Mouse (Mus musculus) intestine, embryonic 15.5 days (tissue): Measurements from ENCODE around the gene Fcer1a. TPM values are rescaled to one million over a fixed set of nuclear protein-coding genes. Genes with fewer than 3 reads are reported as not detected.
"Not testable (repeated sequence)": the region's sequence is repeated elsewhere in the genome, so short reads cannot be mapped to it uniquely, and the experiment has no call there.

Source experiments
- ATAC-seq: fragments of 200-750 bp; cut with Nextera tagmentation; 2 replicates; pipeline ENCODE4 v1.8.0; 2017; ENCODE audit warnings: moderate TSS enrichment, moderate library complexity
- H3K27ac ChIP-seq: fragments of 300-500 bp; sonication (generic); 2 replicates; pipeline ENCODE4 v1.5.1; 2015; ENCODE audit warnings: mild to moderate bottlenecking, inconsistent platforms
- H3K27me3 ChIP-seq: fragments of 300-500 bp; sonication (generic); replicated peaks from 2 replicates; pipeline ENCODE4 v1.6.1; 2015; ENCODE audit warnings: inconsistent platforms
- H3K36me3 ChIP-seq: fragments of 300-500 bp; sonication (generic); 2 replicates; pipeline ENCODE4 v1.6.1; 2015; ENCODE audit warnings: inconsistent platforms
- H3K4me1 ChIP-seq: fragments of 300-500 bp; sonication (generic); replicated peaks from 2 replicates; pipeline ENCODE4 v1.6.1; 2015; ENCODE audit warnings: inconsistent platforms
- H3K4me2 ChIP-seq: fragments of 300-500 bp; sonication (generic); replicated peaks from 2 replicates; pipeline ENCODE4 v1.6.1; 2015; ENCODE audit warnings: mild to moderate bottlenecking, inconsistent platforms
- H3K4me3 ChIP-seq: fragments of 300-500 bp; sonication (generic); replicated peaks from 2 replicates; pipeline ENCODE4 v1.5.1; 2015; ENCODE audit warnings: inconsistent platforms
- H3K9ac ChIP-seq: fragments of 300-500 bp; sonication (generic); 2 replicates; pipeline ENCODE4 v1.6.1; 2015; ENCODE audit warnings: inconsistent platforms
- H3K9me3 ChIP-seq: fragments of 300-500 bp; sonication (generic); 2 replicates; pipeline ENCODE4 v1.6.1; 2016; ENCODE audit warnings: inconsistent platforms
- WGBS: fragments of 180-500 bp; shearing (Covaris S2); methylation state at CpG from one replicate; pipeline ENCODE4 v1.1.7; 2015; 5-methylcytosine and 5-hydroxymethylcytosine counted together
- polyA plus RNA-seq: library from polyadenylated mRNA; unstranded; fragments of >200 nt; fragmentation: Nextera tagmentation; extraction: Ambion mirVana; gene quantifications from 2 replicates; pipeline ENCODE4 v1.2.1, GENCODE M21; 2015

The Fcer1a gene
- 0.23 TPM in 1 of 2 replicates, not detected in the other for polyA plus RNA-seq

- Histone ChIP-seq H3K4me2 (no peak within 1 kb of the TSS), H3K9ac (no peak within 1 kb of the TSS), H3K27me3 (no peaks in the 10 kb centered on the region), H3K9me3 (no peaks in the 10 kb centered on the region), H3K4me1 (no peaks in the 10 kb centered on the region), H3K4me3 (no peak within 1 kb of the TSS), H3K27ac (no peak within 1 kb of the TSS), H3K36me3 (no peaks in the 10 kb centered on the region)
- ATAC-seq: no peak
- WGBS: 73% methylated on average over 2 of the region's 2 CpGs
These were observed at the start of gene Fcer1a for GRCm38 (mm10) chr1:173227081-173227480. Fcer1a (minus strand) TSS chr1:173227214.

GRCm38 (mm10) chr1:173265701-173266100 lies 38.7 kb upstream of the Fcer1a start, which contains the start of gene Olfr418:
Olfr418 (plus strand) TSS chr1:173266001.
- no peaks in the 10 kb centered on the region for H3K9me3 ChIP-seq
- H3K27ac ChIP-seq: no peak within 1 kb of the TSS
- no peaks in the 10 kb centered on the region for H3K36me3 ChIP-seq
- no peaks in the 10 kb centered on the region for H3K27me3 ChIP-seq
- H3K9ac ChIP-seq: no peak within 1 kb of the TSS
- H3K4me3 ChIP-seq: no peak within 1 kb of the TSS
- ATAC-seq: no peak
- H3K4me1 ChIP-seq: no peaks in the 10 kb centered on the region
- no peak within 1 kb of the TSS for H3K4me2 ChIP-seq

- H3K36me3 ChIP-seq: no peaks in the 10 kb centered on the region
- ATAC-seq: peak; percentile 94
- H3K4me2 ChIP-seq: no peak overlapping the region
- no peaks in the 10 kb centered on the region for H3K4me1 ChIP-seq
- no peak overlapping the region for H3K4me3 ChIP-seq
- H3K27me3 ChIP-seq: no peaks in the 10 kb centered on the region
- WGBS: 80% methylated on average over 3 of the region's 3 CpGs
- H3K9ac ChIP-seq: no peak overlapping the region
- no peaks in the 10 kb centered on the region for H3K9me3 ChIP-seq
- H3K27ac ChIP-seq: no peak overlapping the region
These were observed 22.9 kb upstream of the Fcer1a start for GRCm38 (mm10) chr1:173249888-173250287.

- H3K4me1 ChIP-seq, H3K4me2 ChIP-seq, H3K27ac ChIP-seq, H3K4me3 ChIP-seq, H3K9ac ChIP-seq, ATAC-seq, H3K9me3 ChIP-seq, H3K36me3 ChIP-seq, H3K27me3 ChIP-seq: not testable (repeated sequence)
- 82% methylated on average over 1 of the region's 1 CpGs for WGBS
These were observed 10.0 kb upstream of the Fcer1a start for GRCm38 (mm10) chr1:173237004-173237403.

- Histone ChIP-seq H3K9me3 (no peaks in the 10 kb centered on the region), H3K4me2 (no peak overlapping the region), H3K27me3 (no peaks in the 10 kb centered on the region), H3K4me1 (no peaks in the 10 kb centered on the region), H3K36me3 (no peaks in the 10 kb centered on the region), H3K4me3 (no peak overlapping the region), H3K27ac (no peak overlapping the region), H3K9ac (no peak overlapping the region)
- WGBS: 84% methylated on average over 3 of the region's 3 CpGs
- ATAC-seq: no peak
These were observed 10.5 kb downstream of the Fcer1a start for GRCm38 (mm10) chr1:173216481-173216880.

- H3K9ac ChIP-seq: no peak within 1 kb of the TSS
- H3K4me3 ChIP-seq: no peak within 1 kb of the TSS
- H3K27me3 ChIP-seq: no peaks in the 10 kb centered on the region
- H3K27ac ChIP-seq: no peak within 1 kb of the TSS
- WGBS: 74% methylated on average over 5 of the region's 5 CpGs
- no peaks in the 10 kb centered on the region for H3K36me3 ChIP-seq
- H3K4me1 ChIP-seq: no peaks in the 10 kb centered on the region
- no peak within 1 kb of the TSS for H3K4me2 ChIP-seq
- no peak for ATAC-seq
- no peaks in the 10 kb centered on the region for H3K9me3 ChIP-seq
These were observed 14.9 kb downstream of the Fcer1a start, which contains the start of gene Olfr1404 for GRCm38 (mm10) chr1:173212092-173212491. Olfr1404 (plus strand) TSS chr1:173212392.

- H3K9ac ChIP-seq: no peak within 1 kb of the TSS
- no peak for ATAC-seq
- no peak within 1 kb of the TSS for H3K4me2 ChIP-seq
- H3K4me1 ChIP-seq: no peaks in the 10 kb centered on the region
- no peak within 1 kb of the TSS for H3K4me3 ChIP-seq
- H3K36me3 ChIP-seq: no peaks in the 10 kb centered on the region
- no peaks in the 10 kb centered on the region for H3K27me3 ChIP-seq
- H3K9me3 ChIP-seq: no peaks in the 10 kb centered on the region
- 75% methylated on average over 5 of the region's 5 CpGs for WGBS
- H3K27ac ChIP-seq: no peak within 1 kb of the TSS
These were observed 29.5 kb downstream of the Fcer1a start, which contains the start of gene Olfr218 for GRCm38 (mm10) chr1:173197508-173197907. Olfr218 (plus strand) TSS chr1:173197808.

- H3K4me3 ChIP-seq: no peak overlapping the region
- ATAC-seq: no peak
- no peak overlapping the region for H3K27ac ChIP-seq
- no peaks in the 10 kb centered on the region for H3K4me1 ChIP-seq
- H3K9me3 ChIP-seq: no peaks in the 10 kb centered on the region
- no peaks in the 10 kb centered on the region for H3K36me3 ChIP-seq
- no peak overlapping the region for H3K4me2 ChIP-seq
- no peak overlapping the region for H3K9ac ChIP-seq
- 77% methylated on average over 2 of the region's 2 CpGs for WGBS
- H3K27me3 ChIP-seq: no peaks in the 10 kb centered on the region
These were observed 30.7 kb downstream of the Fcer1a start for GRCm38 (mm10) chr1:173196359-173196758.

- WGBS: 69% methylated on average over 3 of the region's 3 CpGs
- Histone ChIP-seq H3K9ac (no peak overlapping the region), H3K9me3 (no peaks in the 10 kb centered on the region), H3K4me1 (no peaks in the 10 kb centered on the region), H3K4me2 (no peak overlapping the region), H3K27me3 (no peaks in the 10 kb centered on the region), H3K27ac (no peak overlapping the region), H3K36me3 (no peaks in the 10 kb centered on the region), H3K4me3 (no peak overlapping the region)
- ATAC-seq: no peak
These were observed 35.0 kb downstream of the Fcer1a start for GRCm38 (mm10) chr1:173192059-173192458.

- no peak for ATAC-seq
- H3K36me3 ChIP-seq: no peaks in the 10 kb centered on the region
- no peak within 1 kb of the TSS for H3K4me3 ChIP-seq
- no peaks in the 10 kb centered on the region for H3K4me1 ChIP-seq
- H3K9me3 ChIP-seq: no peaks in the 10 kb centered on the region
- no peak within 1 kb of the TSS for H3K9ac ChIP-seq
- H3K4me2 ChIP-seq: no peak within 1 kb of the TSS
- no peak within 1 kb of the TSS for H3K27ac ChIP-seq
- no peaks in the 10 kb centered on the region for H3K27me3 ChIP-seq
- 65% methylated on average over 3 of the region's 3 CpGs for WGBS
These were observed 36.5 kb downstream of the Fcer1a start, which contains the start of gene Olfr1406 for GRCm38 (mm10) chr1:173190540-173190939. Olfr1406 (minus strand) TSS chr1:173190640.

- H3K27ac ChIP-seq: no peak overlapping the region
- H3K9ac ChIP-seq: no peak overlapping the region
- no peaks in the 10 kb centered on the region for H3K4me1 ChIP-seq
- no peaks in the 10 kb centered on the region for H3K36me3 ChIP-seq
- H3K4me3 ChIP-seq: no peak overlapping the region
- no peaks in the 10 kb centered on the region for H3K27me3 ChIP-seq
- H3K9me3 ChIP-seq: no peaks in the 10 kb centered on the region
- H3K4me2 ChIP-seq: no peak overlapping the region
- peak; percentile 85 for ATAC-seq
These were observed 52.7 kb downstream of the Fcer1a start for GRCm38 (mm10) chr1:173174154-173174842.
